Mouse (Mus musculus) lung, embryonic 14.5 days (tissue): ENCODE data around the gene Cd200r3. TPM values are rescaled to one million over a fixed set of nuclear protein-coding genes. Genes with fewer than 3 reads are reported as not detected.

ENCODE experiments used
- ATAC-seq: fragments of 200-750 bp; cut with Nextera tagmentation; 2 replicates; pipeline ENCODE4 v1.8.0; 2017; ENCODE audit warnings: mild to moderate bottlenecking, moderate TSS enrichment, moderate library complexity; ENCODE audit not compliant: insufficient read depth
- DNase-seq: peaks from one replicate; pipeline ENCODE4 v3.0.0-alpha.2; 2015
- H3K27ac ChIP-seq: fragments of 300-500 bp; sonication (generic); 2 replicates; pipeline ENCODE4 v1.5.1; 2014; ENCODE audit warnings: low read depth, mild to moderate bottlenecking, moderate library complexity
- H3K27me3 ChIP-seq: fragments of 300-500 bp; sonication (generic); 2 replicates; pipeline ENCODE4 v1.6.1; 2014; ENCODE audit warnings: low read length, control low read depth; ENCODE audit not compliant: insufficient read depth
- H3K36me3 ChIP-seq: fragments of 300-500 bp; sonication (generic); 2 replicates; pipeline ENCODE4 v1.6.1; 2014; ENCODE audit warnings: control low read depth; ENCODE audit not compliant: insufficient read depth
- H3K4me1 ChIP-seq: fragments of 300-500 bp; sonication (generic); 2 replicates; pipeline ENCODE4 v1.6.1; 2014; ENCODE audit warnings: antibody characterized with exemption, control low read depth; ENCODE audit not compliant: insufficient read depth
- H3K4me2 ChIP-seq: fragments of 300-500 bp; sonication (generic); 2 replicates; pipeline ENCODE4 v1.6.1; 2014; ENCODE audit warnings: mild to moderate bottlenecking
- H3K4me3 ChIP-seq: fragments of 300-500 bp; sonication (generic); 2 replicates; pipeline ENCODE4 v1.5.1; 2014; ENCODE audit warnings: low read depth, low read length
- H3K9ac ChIP-seq: fragments of 300-500 bp; sonication (generic); 2 replicates; pipeline ENCODE4 v1.6.1; 2014
- H3K9me3 ChIP-seq: fragments of 300-500 bp; sonication (generic); 2 replicates; pipeline ENCODE4 v1.6.1; 2016; ENCODE audit warnings: low read depth, low read length, control low read depth
- CTCF ChIP-seq: IDR thresholded peaks from 2 replicates; pipeline ENCODE4 v1.5.1; 2016; ENCODE audit warnings: antibody characterized with exemption, low read depth
- WGBS: fragments of 180-500 bp; shearing (Covaris S2); extraction: QIAGEN DNeasy Blood & Tissue Kit; methylation state at CpG from one replicate; pipeline ENCODE4 v1.1.7; 2014; 5-methylcytosine and 5-hydroxymethylcytosine counted together
- polyA plus RNA-seq: library from polyadenylated mRNA; unstranded; fragments of >200 nt; fragmentation: Nextera tagmentation; extraction: Ambion mirVana; gene quantifications from 2 replicates; pipeline ENCODE4 v1.2.1, GENCODE M21; 2014

The Cd200r3 gene
- 0.26 and 0.72 TPM in 2 replicates for polyA plus RNA-seq

- no peak within 1 kb of the TSS for H3K9ac ChIP-seq
- ATAC-seq (no peak), DNase-seq (no peak)
- 62% methylated on average over 3 of the region's 3 CpGs for WGBS
- H3K27me3 ChIP-seq, result no peaks in the 10 kb centered on the region
- H3K9me3 ChIP-seq, result no peaks in the 10 kb centered on the region
- no peaks in the 10 kb centered on the region for H3K4me1 ChIP-seq
- TF ChIP-seq CTCF, result no peak
- no peak within 1 kb of the TSS for H3K27ac ChIP-seq
- no peak within 1 kb of the TSS for H3K4me2 ChIP-seq
- no peak within 1 kb of the TSS for H3K4me3 ChIP-seq
- no peaks in the 10 kb centered on the region for H3K36me3 ChIP-seq
Measured at GRCm38 (mm10) chr16:44943468-44943867, at the start of gene Cd200r3. TSS of gene Cd200r3 (plus strand) at chr16:44943678.

GRCm38 (mm10) chr16:44932016-44932415 lies 11.5 kb upstream of the Cd200r3 start:
- Histone ChIP-seq H3K27me3 (no peaks in the 10 kb centered on the region), H3K9me3 (no peaks in the 10 kb centered on the region), H3K9ac (no peak overlapping the region), H3K4me2 (no peak overlapping the region), H3K4me3 (no peak overlapping the region), H3K36me3 (no peaks in the 10 kb centered on the region), H3K27ac (no peak overlapping the region), H3K4me1 (no peaks in the 10 kb centered on the region)
- WGBS, result 80% methylated on average over 1 of the region's 1 CpGs
- no peak for TF ChIP-seq CTCF
- ATAC-seq (no peak), DNase-seq (no peak)

GRCm38 (mm10) chr16:44951360-44952114 lies 8.1 kb downstream of the Cd200r3 start:
- H3K9ac ChIP-seq, result no peak overlapping the region
- WGBS, result 66% methylated on average over 4 of the region's 4 CpGs
- no peaks in the 10 kb centered on the region for H3K36me3 ChIP-seq
- H3K4me3 ChIP-seq, result no peak overlapping the region
- DNase-seq (no peak), ATAC-seq (no peak)
- no peak for TF ChIP-seq CTCF
- H3K9me3 ChIP-seq, result no peaks in the 10 kb centered on the region
- no peaks in the 10 kb centered on the region for H3K4me1 ChIP-seq
- no peak overlapping the region for H3K27ac ChIP-seq
- no peaks in the 10 kb centered on the region for H3K27me3 ChIP-seq
- H3K4me2 ChIP-seq, result no peak overlapping the region

- ATAC-seq (no peak), DNase-seq (peak; percentile 16)
- H3K9ac ChIP-seq, result no peak overlapping the region
- no peak overlapping the region for H3K4me2 ChIP-seq
- no peak overlapping the region for H3K27ac ChIP-seq
- H3K36me3 ChIP-seq, result no peaks in the 10 kb centered on the region
- no peaks in the 10 kb centered on the region for H3K27me3 ChIP-seq
- no peaks in the 10 kb centered on the region for H3K9me3 ChIP-seq
- H3K4me1 ChIP-seq, result no peaks in the 10 kb centered on the region; the same call in 1 of the 2 replicates
- no peak overlapping the region for H3K4me3 ChIP-seq
- WGBS, result 80% methylated on average over 2 of the region's 2 CpGs
- TF ChIP-seq CTCF, result no peak
Measured at GRCm38 (mm10) chr16:44962296-44962695, 18.8 kb downstream of the Cd200r3 start.

- Histone ChIP-seq H3K9ac (no peak overlapping the region), H3K4me2 (no peak overlapping the region), H3K4me3 (no peak overlapping the region), H3K36me3 (no peaks in the 10 kb centered on the region), H3K4me1 (no peaks in the 10 kb centered on the region; the same call in 1 of the 2 replicates), H3K27ac (no peak overlapping the region), H3K9me3 (no peaks in the 10 kb centered on the region), H3K27me3 (no peaks in the 10 kb centered on the region)
- TF ChIP-seq CTCF, result no peak
- DNase-seq (peak; percentile 6), ATAC-seq (no peak)
- 55% methylated on average over 2 of the region's 2 CpGs for WGBS
Measured at GRCm38 (mm10) chr16:44962777-44963176, 19.3 kb downstream of the Cd200r3 start.

- no peak overlapping the region for H3K4me2 ChIP-seq
- ATAC-seq (no peak), DNase-seq (no peak)
- H3K9me3 ChIP-seq, result no peaks in the 10 kb centered on the region
- H3K27ac ChIP-seq, result no peak overlapping the region
- WGBS, result 70% methylated on average over 6 of the region's 6 CpGs
- no peaks in the 10 kb centered on the region for H3K27me3 ChIP-seq
- H3K36me3 ChIP-seq, result no peaks in the 10 kb centered on the region
- H3K4me1 ChIP-seq, result no peaks in the 10 kb centered on the region; the same call in 1 of the 2 replicates
- no peak overlapping the region for H3K9ac ChIP-seq
- TF ChIP-seq CTCF, result no peak
- no peak overlapping the region for H3K4me3 ChIP-seq
Measured at GRCm38 (mm10) chr16:44964526-44965374, 21.3 kb downstream of the Cd200r3 start.

- WGBS, result 88% methylated on average over 8 of the region's 8 CpGs
- Histone ChIP-seq H3K36me3 (no peaks in the 10 kb centered on the region), H3K9ac (no peak overlapping the region), H3K4me1 (no peaks in the 10 kb centered on the region; the same call in 1 of the 2 replicates), H3K9me3 (no peaks in the 10 kb centered on the region), H3K4me3 (no peak overlapping the region), H3K27ac (no peak overlapping the region), H3K4me2 (no peak overlapping the region), H3K27me3 (no peaks in the 10 kb centered on the region)
- no peak for TF ChIP-seq CTCF
- DNase-seq (no peak), ATAC-seq (no peak)
Measured at GRCm38 (mm10) chr16:44965428-44965827, 21.9 kb downstream of the Cd200r3 start.
